Mouse (Mus musculus) c-Kit-positive CD71-negative TER-119-negative erythroid progenitor cells, embryonic 14.5 days (primary cell): ENCODE data around the gene Mdh1b.

Source experiments
- DNase-seq: peaks from one replicate; pipeline ENCODE4 v3.0.0-alpha.2; 2013; ENCODE audit warnings: low read depth

Gene Mdh1b

GRCm38 (mm10) chr1:63730240-63730771 is at the start of gene Mdh1b, which contains the start of gene Fastkd2:
TSS of gene Mdh1b (minus strand) at chr1:63730318.
TSS of gene Fastkd2 (plus strand) at chr1:63730614.
- DNase-seq, result peak; percentile 88

GRCm38 (mm10) chr1:63776902-63777630 is 46.9 kb upstream of the Mdh1b start:
- DNase-seq, result no peak

- DNase-seq, result no peak
Measured at GRCm38 (mm10) chr1:63776396-63776795, 46.3 kb upstream of the Mdh1b start.

- DNase-seq, result no peak
Measured at GRCm38 (mm10) chr1:63770309-63770708, 40.2 kb upstream of the Mdh1b start.

GRCm38 (mm10) chr1:63769167-63769566 is 39.0 kb upstream of the Mdh1b start, which contains the start of gene 4933402D24Rik:
TSS of gene 4933402D24Rik (minus strand) at chr1:63769267.
- no peak for DNase-seq

- DNase-seq, result no peak
Measured at GRCm38 (mm10) chr1:63768112-63768511, 38.0 kb upstream of the Mdh1b start.

GRCm38 (mm10) chr1:63764395-63764794 is 34.3 kb upstream of the Mdh1b start:
- no peak for DNase-seq

- DNase-seq, result no peak
Measured at GRCm38 (mm10) chr1:63763881-63764386, 33.8 kb upstream of the Mdh1b start.

GRCm38 (mm10) chr1:63763212-63763694 is 33.1 kb upstream of the Mdh1b start:
- peak; percentile 4 for DNase-seq

GRCm38 (mm10) chr1:63756005-63756404 is 25.9 kb upstream of the Mdh1b start:
- no peak for DNase-seq

- DNase-seq, result no peak
Measured at GRCm38 (mm10) chr1:63729796-63730195, 322 bp downstream of the Mdh1b start.

- DNase-seq, result no peak
Measured at GRCm38 (mm10) chr1:63720161-63720560, 10.0 kb downstream of the Mdh1b start.

GRCm38 (mm10) chr1:63708876-63709275 is 21.2 kb downstream of the Mdh1b start:
- DNase-seq, result no peak

- no peak for DNase-seq
Measured at GRCm38 (mm10) chr1:63705733-63706132, 24.4 kb downstream of the Mdh1b start.

GRCm38 (mm10) chr1:63696861-63697260 is 33.3 kb downstream of the Mdh1b start:
- no peak for DNase-seq

- no peak for DNase-seq
Measured at GRCm38 (mm10) chr1:63686827-63687226, 43.3 kb downstream of the Mdh1b start, which contains the start of gene Dytn. TSS of gene Dytn (minus strand) at chr1:63686927.

- DNase-seq, result no peak
Measured at GRCm38 (mm10) chr1:63675975-63676374, 54.1 kb downstream of the Mdh1b start.

- DNase-seq, result peak; percentile 18
Measured at GRCm38 (mm10) chr1:63668852-63669160, 61.3 kb downstream of the Mdh1b start.

- no peak for DNase-seq
Measured at GRCm38 (mm10) chr1:63667949-63668851, 61.9 kb downstream of the Mdh1b start.

GRCm38 (mm10) chr1:63667201-63667948 is 62.7 kb downstream of the Mdh1b start:
- no peak for DNase-seq

GRCm38 (mm10) chr1:63666089-63666488 is 64.0 kb downstream of the Mdh1b start:
- no peak for DNase-seq

- peak; percentile 33 for DNase-seq
Measured at GRCm38 (mm10) chr1:63659591-63659990, 70.5 kb downstream of the Mdh1b start.
